Mouse (Mus musculus): ENCODE measurements around the gene Slc22a4.
"Not testable (repeated sequence)": the region's sequence is repeated elsewhere in the genome, so short reads cannot be mapped to it uniquely, and the experiment has no call there.

The Slc22a4 gene

GRCm38 (mm10) chr11:54006901-54007300 is 21.0 kb downstream of the Slc22a4 start:
- no peak for DNase-seq (ENCODE audit: low read depth, low spot score)

GRCm38 (mm10) chr11:54006362-54006761 is 21.5 kb downstream of the Slc22a4 start:
- not testable (repeated sequence) for DNase-seq (ENCODE audit: low read depth, low spot score)

GRCm38 (mm10) chr11:54004734-54005133 is 23.2 kb downstream of the Slc22a4 start:
- no peak for DNase-seq (ENCODE audit: low read depth, low spot score)

- no peak for DNase-seq (ENCODE audit: low read depth, low spot score)
Measured at GRCm38 (mm10) chr11:54004221-54004620, 23.7 kb downstream of the Slc22a4 start.

- DNase-seq (ENCODE audit: low read depth, low spot score) = peak; percentile 50
Measured at GRCm38 (mm10) chr11:54002761-54003717, 24.9 kb downstream of the Slc22a4 start.

GRCm38 (mm10) chr11:54002147-54002760 is 25.6 kb downstream of the Slc22a4 start:
- DNase-seq (ENCODE audit: low read depth, low spot score) = peak; percentile 32

GRCm38 (mm10) chr11:53997661-53998060 is 30.2 kb downstream of the Slc22a4 start:
- DNase-seq (ENCODE audit: low read depth, low spot score) = no peak

GRCm38 (mm10) chr11:53992264-53992663 is 35.6 kb downstream of the Slc22a4 start:
- no peak for DNase-seq (ENCODE audit: low read depth, low spot score)

- DNase-seq (ENCODE audit: low read depth, low spot score) = no peak
Measured at GRCm38 (mm10) chr11:53989232-53989631, 38.7 kb downstream of the Slc22a4 start.

- no peak for DNase-seq (ENCODE audit: low read depth, low spot score)
Measured at GRCm38 (mm10) chr11:53988081-53988480, 39.8 kb downstream of the Slc22a4 start.

GRCm38 (mm10) chr11:53981396-53981795 is 46.5 kb downstream of the Slc22a4 start:
- DNase-seq (ENCODE audit: low read depth, low spot score) = no peak

- DNase-seq (ENCODE audit: low read depth, low spot score) = peak; percentile 22
Measured at GRCm38 (mm10) chr11:53979788-53980621, 47.9 kb downstream of the Slc22a4 start, which contains the start of gene Slc22a21. Slc22a21 (minus strand) TSS chr11:53980332.

GRCm38 (mm10) chr11:53979456-53979787 is 48.5 kb downstream of the Slc22a4 start:
- DNase-seq (ENCODE audit: low read depth, low spot score) = not testable (repeated sequence)

- no peak for DNase-seq (ENCODE audit: low read depth, low spot score)
Measured at GRCm38 (mm10) chr11:53977672-53978071, 50.2 kb downstream of the Slc22a4 start.

- no peak for DNase-seq (ENCODE audit: low read depth, low spot score)
Measured at GRCm38 (mm10) chr11:53975559-53975958, 52.3 kb downstream of the Slc22a4 start.

- no peak for DNase-seq (ENCODE audit: low read depth, low spot score)
Measured at GRCm38 (mm10) chr11:53958984-53959383, 68.9 kb downstream of the Slc22a4 start.

GRCm38 (mm10) chr11:53958176-53958575 is 69.7 kb downstream of the Slc22a4 start:
- DNase-seq (ENCODE audit: low read depth, low spot score) = not testable (repeated sequence)

GRCm38 (mm10) chr11:53956636-53957035 is 71.3 kb downstream of the Slc22a4 start:
- no peak for DNase-seq (ENCODE audit: low read depth, low spot score)

GRCm38 (mm10) chr11:53954653-53955052 is 73.2 kb downstream of the Slc22a4 start:
- DNase-seq (ENCODE audit: low read depth, low spot score) = no peak

- DNase-seq (ENCODE audit: low read depth, low spot score) = not testable (repeated sequence)
Measured at GRCm38 (mm10) chr11:53950133-53950532, 77.8 kb downstream of the Slc22a4 start.
